Mouse (Mus musculus): ENCODE data around the gene Elf5.

Elf5 gene

DNA sequence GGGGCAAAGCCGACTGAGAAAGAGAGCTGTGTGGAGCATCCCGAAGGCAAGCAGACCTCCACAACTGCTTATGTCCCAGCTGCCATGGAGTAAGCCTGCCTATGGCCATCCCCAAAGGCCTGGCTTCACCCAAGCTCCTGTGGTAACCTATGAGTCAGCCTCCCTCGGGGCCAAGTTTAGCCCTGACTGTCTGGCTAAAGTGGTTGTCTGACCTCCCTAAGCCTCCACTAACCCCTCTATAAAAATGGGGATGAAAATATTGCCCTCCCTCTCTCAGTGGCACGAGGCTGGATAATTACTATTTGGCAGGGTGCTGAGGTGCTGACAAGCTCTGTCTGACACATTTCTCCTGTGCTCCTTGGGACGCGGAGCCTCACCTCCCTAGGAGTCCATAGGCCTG lies at the start of gene Elf5:
Elf5 (plus strand) TSS at position 341 of the 400 bp plus-strand sequence.
- no peak for DNase-seq (ENCODE audit: low read depth, low spot score)

DNA sequence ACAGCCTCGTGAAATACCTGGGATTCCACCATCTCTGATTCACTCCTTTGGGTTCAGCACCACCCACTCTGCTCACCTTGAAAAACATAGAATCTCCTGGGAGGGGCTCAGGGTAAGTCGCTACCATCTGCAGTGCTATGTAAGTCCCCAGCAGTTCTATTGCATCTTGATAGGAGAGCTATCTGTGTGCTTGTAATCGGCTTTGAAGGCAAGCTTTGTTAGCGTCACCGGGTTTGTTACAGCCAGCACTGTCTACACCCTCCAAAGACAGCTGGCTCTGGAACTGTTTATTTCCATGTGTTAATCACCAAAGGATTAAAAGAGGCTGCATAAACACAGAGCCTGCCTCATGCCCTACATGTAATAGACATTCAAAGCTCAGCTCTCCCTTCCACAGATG lies 38.9 kb upstream of the Elf5 start:
- peak; percentile 57 for DNase-seq (ENCODE audit: low read depth, low spot score)

DNA sequence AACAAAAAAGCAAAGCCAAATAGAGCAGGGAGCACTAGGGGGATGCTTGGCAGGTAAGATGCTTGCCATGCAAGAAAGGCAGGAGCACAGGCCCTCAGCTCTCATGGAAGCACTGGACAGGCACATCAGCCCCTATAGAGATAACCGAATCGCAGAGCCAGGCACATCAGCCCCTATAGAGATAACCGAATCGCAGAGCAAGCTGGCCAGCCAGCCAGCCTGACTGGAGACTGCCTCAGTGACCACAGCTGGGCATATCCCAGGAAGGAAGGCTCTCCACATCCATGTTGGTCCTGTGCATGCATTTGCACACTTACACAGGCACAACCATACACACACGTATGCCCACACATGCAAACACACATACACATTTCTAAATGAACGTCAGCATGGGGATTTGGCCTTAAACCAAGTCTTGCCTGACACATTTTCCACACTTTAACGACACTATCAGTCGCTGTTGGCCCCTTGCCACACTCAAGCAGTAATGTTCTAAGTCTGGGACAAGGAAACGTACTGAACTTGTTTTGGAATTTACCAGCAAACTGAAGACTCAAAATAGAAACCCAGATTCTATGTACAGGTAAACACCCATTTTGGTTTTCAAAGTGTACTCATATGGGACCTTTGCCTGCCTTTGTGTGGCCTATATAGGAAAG lies 31.9 kb upstream of the Elf5 start:
- DNase-seq (ENCODE audit: low read depth, low spot score): no peak

DNA sequence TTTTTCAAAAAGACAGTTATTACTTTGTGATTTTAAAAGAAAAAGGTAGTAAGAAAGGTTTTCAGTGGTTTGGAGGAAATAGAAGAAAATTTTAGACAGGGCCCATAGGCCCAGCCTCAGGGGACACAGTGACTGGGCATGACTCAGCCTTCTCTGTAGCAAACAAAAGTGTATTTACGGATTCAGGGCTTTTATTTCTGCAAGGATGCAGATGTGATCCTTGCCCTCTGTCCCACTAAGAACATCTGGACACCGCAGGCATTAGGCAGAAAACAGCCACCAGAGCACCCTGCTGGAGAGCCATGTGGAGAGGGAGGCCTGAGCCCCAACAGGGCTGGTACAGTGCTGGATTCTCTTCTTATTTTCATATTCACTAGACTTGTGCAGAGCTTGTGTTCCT lies 29.3 kb upstream of the Elf5 start:
- DNase-seq (ENCODE audit: low read depth, low spot score): no peak

DNA sequence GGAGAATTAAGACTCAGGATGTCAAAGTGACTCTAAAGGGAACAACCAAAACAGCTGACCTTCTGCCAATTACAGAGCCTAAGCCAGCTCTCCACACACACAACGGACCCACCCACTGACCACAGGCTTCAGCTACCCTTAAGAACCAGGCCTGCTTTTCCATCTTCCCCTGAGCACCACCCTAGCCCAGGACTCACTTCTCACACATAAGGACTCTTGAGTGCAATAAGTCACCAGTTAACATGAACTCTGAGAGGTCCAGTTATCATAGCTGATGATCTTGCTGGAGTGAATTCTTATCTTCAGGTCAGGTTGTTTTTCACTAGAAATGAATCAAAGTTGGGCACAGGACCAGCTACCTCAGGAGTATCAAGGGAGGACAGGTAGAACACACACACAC lies 23.6 kb upstream of the Elf5 start:
- no peak for DNase-seq (ENCODE audit: low read depth, low spot score)

DNA sequence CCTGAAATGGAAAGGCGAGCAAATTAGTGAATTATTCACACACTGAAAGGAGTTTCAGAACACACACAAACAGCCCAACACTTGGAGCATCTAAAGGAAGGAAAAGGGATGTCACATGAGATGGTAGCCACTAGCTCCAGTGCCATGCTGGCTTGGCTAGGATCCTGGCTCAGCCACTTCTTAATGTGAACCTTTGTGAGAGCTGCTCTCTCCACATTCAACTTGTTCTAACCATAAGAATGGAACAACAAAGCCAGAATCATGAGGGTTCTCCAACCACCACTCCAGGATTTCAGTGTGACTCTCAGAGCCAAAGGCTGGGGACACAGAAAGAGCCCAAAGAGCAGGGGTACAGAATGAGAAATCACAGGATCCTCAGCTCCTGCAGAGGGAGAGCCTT lies 23.2 kb upstream of the Elf5 start:
- DNase-seq (ENCODE audit: low read depth, low spot score): no peak

DNA sequence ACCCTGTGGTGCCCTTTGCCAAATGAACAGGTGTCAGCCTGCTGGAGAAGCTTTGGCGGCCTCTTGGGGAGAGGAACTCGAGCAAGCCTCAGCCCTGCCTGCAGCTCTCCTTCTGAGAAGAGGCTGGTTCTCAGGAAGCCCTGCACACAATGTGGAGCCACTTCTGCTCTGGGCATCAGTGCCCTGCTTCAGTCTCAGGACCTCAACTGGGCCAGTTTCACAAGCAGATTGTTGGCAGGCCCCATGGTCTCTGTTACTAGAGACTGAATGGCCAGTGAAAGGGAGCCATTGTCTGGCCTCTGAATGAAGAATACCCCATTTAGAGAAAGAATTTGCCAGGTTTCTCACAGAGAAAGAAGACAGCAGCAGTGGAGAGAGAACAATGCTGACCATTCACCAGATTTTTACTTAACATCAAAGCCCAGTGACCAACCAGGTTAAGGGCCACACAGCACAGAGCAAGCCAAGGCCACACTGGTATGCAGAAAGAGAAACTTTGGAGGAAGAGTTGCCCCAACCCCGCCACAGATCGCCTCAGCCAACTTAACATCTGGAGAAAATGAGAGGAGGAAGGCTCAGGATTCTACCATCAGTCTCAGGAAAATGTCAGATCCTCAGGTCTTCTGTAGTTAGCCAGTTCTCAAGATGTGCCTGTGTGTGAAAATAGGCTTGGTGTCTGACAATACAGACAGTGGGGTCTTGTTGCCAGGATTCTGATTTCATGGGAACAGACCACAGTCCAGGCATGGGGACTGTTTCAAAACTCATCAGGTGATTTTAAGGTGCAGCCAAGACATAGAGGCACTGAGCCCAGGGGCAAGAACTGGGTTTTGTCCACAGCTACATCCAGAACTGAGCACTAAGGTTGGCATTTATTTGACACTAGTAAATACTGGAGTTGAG lies 21.2 kb upstream of the Elf5 start:
- DNase-seq (ENCODE audit: low read depth, low spot score): no peak

DNA sequence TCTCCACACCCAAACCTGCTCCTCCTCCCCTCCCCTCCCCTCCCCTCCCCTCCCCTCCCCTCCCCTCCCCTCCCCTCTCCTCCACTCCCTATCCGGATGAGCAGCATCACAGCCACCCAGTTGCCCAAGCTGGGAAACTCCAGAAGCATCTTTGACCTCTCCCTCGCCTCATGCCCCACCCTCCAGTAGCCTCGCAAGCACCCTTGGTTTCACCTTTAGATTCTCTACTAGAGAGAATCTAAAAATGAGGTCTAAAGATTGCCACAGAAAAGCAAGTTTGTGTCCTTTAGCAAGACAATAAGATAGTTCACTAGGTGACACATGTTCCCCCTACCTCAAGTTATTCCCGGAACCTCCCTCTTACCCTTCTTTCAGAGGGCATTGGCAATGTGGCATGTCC lies 19.9 kb upstream of the Elf5 start:
- no peak for DNase-seq (ENCODE audit: low read depth, low spot score)

DNA sequence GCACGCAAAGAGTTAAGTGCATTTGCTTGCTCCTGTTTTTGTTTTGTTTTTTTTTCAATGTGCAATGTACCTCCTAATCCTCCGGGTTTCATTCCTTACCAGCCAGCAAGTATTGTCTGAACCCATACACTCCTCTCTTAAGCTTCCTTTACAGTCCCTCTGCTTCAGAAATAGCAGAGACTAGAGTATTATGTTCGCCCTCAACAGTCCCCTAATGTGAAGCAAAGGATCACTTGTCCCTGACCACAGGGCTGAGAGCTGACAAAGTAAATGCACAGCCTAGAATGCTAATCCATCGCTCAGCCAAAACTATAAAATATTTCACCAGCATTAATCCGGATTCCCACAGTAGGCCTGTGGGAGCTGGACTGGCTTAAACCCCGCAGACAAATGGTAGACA lies 13.4 kb upstream of the Elf5 start:
- no peak for DNase-seq (ENCODE audit: low read depth, low spot score)

DNA sequence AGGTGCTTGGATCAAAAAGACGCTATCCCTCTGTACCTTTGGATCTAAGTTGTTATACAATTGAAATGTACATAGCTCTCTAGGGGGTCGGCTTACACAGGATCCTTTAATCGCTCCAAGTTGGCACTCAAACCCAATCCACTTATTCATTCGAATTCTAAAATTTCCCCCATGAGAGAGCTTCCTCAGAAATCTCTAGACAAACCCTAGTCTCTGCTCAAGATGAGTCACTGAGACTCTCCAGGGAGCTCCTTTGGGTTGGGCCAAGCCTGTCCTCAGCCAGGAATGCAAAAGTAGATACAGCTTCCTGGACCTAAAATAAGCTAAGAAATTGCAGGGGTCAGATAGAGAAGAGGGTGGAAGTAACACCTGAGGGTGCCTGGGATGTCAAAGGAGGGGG lies 10.8 kb upstream of the Elf5 start:
- no peak for DNase-seq (ENCODE audit: low read depth, low spot score)

DNA sequence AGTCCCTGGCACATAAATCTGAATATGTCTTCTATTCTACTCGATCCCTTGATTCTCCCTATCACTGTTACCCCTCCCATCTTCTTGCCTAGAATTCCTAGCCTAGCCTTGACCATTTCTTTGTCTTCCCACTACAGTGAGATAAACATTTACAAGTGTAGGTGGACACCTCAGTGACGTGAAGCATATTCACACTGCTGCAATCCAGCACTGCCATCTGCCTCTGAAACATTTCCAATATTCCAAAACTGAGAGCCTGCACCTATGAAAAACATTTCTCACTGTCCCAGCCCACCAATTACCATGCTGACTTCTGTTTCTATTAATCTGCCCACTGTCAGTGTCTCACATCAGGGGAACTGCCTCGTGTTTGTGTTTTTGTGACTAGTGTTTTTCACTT lies 5.2 kb upstream of the Elf5 start:
- no peak for DNase-seq (ENCODE audit: low read depth, low spot score)

DNA sequence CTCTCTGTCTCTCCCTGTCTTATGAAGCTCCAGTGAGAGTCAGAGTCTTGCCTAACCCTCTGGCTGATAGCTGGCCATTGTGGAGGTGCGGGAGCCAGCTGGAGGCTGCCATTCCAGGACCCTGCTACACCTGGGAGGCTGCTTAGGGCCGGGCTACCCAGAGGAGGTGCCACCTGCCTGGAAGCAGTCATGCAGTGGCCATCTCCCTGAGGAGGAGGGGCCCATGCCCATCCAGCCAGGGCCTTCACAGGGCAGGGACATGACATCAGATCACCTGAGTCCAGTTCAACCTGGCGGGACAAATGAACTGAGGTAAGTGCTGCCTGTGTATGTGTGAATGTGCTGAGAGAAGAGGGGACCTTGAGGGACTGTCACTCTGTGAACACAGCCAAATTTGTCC lies 328 bp downstream of the Elf5 start:
- DNase-seq (ENCODE audit: low read depth, low spot score): no peak

DNA sequence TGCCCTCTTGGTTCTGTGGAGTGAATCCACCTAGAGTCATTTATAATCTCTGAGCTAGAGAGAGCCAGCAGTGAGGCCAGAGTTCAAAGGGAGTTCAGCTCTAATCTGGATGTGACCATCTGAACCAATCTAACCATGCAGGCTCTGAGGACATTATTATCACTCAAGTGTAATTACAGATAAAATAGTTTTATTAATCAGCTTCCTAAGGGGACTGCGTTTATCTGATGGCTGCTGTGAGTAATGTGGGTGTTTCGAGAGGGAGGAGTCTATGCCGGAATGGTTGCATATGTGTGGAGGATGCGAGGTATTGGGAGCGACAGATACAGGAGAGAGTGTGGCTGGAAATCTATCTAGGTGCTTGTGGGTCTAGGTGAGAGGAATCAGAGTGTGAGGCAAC lies 1.9 kb downstream of the Elf5 start:
- DNase-seq (ENCODE audit: low read depth, low spot score): no peak

DNA sequence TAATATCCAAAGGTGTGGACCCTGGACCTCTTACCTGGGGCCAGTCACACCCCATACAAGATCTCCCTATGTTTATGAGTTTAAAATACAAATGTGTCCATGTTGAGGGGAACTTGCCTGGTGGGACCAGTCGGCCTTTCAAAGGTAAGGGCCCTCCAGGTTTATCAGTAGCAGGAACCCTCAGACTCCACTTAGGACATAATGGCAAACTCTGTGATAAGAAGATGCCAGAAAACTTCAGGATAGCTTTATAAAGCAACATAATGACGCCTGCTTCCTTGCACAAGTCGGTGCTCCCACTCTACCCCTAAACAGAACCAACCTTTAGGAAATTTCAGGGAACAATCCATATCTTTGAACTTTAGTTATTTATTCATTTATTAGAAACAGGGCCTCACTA lies 4.3 kb downstream of the Elf5 start:
- no peak for DNase-seq (ENCODE audit: low read depth, low spot score)

DNA sequence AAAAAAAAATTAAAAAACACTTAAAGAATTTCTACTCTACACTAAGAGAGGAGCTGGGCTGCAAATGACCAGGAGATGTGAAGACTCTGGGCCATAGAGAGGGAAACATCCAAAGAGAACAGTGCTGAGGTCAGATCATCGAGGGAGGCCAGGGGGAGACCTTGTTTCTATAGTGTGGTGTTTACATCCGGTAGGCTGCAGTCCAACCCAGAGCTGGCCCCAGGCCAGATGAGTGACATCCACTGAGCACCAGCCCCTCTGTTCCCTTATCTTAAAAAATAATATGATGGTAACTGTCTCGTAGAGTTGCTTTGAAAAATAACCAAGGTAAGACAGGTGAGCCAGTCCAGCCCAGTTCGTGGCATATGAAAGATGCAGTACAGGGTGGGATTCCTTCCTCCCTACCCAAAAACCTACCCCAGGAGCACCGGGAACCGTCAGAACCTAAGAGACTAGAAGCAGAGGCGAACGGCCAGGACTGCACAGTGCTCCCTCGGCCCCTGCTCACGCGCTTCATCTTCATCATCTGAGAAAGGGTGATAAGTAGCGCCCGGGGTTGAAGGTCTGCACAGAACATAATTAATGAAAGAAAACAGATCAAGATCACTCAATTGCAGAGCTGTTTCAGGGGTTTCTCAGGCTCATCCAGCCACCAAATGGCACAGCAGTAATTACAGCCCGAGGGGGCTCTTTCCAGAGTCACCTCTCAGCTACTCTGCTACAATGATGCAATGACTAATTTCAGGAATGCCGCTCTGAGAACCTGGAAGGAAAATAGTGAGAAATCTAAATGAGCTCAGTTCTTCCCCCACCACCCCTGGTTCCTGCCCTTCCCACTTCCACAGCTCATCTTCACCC lies 9.4 kb downstream of the Elf5 start:
- no peak for DNase-seq (ENCODE audit: low read depth, low spot score)

DNA sequence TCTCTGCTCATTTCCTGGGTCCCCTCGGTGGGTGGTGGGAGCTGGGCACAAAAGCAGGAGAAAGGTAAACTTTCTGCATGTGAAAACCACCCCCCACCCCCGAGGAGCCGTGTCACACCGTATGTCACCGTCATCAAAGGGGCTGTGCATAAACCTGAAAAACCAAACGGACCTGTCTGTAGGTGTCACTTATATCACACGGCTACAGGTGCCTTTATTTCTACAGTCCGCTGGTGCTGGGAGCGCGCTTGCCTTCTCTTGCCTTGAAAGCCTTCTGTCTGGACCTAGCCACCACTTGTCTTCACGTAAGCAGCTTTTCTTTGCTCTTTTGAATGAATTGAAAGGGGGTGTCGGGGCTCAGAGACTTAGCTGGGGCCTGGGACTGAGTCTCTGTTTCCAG lies 12.4 kb downstream of the Elf5 start:
- no peak for DNase-seq (ENCODE audit: low read depth, low spot score)

DNA sequence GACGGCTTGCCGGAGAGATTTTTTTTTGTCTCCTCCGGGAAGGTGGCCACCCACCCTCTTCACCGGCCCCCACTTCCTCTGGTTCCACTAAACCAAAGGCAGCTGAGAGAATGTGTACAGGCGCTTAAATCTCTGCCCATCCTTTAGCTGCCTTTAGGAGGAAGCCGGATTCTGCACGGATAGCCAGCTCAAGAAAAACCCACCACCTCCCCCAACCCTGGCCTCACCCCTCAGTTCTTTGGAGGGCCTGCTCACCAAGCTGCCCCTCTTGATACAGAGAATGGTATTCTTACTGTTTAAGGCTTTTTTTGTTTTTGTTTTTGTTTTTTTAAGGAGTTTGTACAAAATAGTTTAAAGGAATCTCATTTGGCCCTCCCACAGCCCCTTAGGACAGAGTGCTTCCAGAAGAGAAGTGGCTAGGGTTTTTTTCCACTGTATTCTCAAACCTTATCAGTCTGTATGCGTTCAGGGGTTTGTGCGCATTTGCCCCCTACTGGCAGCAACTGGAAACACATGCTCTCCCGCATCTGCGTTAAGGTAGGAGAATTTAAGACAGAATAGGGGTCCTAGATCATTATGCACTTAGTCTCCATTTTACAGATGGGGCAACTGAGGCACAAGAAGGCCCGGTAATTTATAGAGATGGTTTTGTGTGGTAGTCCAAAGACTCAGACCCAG lies 13.0 kb downstream of the Elf5 start:
- peak; percentile 49 for DNase-seq (ENCODE audit: low read depth, low spot score)

DNA sequence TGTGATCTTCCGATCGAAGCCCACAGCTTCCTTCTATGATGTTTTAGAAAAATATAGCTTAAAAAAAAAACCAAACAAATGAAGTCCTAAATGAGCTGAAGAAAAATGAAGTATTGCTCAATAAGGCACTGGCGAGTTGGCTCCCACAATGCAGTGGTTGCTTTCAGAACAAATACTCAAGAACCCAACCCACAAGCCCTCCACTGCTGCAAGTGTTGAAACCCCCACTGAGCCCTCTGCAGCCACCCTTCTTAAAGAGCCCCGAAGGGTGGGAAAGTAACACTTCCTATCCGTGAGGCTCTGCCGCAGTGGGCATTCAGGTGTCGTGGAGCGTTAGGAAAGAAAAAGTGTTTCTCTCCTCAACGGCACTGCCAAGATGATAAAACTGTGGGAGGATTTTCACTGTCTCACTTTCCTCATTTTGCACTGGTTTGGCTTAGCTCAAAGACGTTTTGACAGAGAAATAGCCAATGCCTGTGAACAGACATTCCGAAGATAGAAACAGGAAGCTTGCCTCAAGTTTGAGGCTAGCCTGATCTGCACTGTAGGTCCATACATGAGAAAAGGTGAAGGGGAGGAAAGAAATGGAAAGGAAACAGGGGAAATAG lies 14.1 kb downstream of the Elf5 start:
- DNase-seq (ENCODE audit: low read depth, low spot score): no peak

DNA sequence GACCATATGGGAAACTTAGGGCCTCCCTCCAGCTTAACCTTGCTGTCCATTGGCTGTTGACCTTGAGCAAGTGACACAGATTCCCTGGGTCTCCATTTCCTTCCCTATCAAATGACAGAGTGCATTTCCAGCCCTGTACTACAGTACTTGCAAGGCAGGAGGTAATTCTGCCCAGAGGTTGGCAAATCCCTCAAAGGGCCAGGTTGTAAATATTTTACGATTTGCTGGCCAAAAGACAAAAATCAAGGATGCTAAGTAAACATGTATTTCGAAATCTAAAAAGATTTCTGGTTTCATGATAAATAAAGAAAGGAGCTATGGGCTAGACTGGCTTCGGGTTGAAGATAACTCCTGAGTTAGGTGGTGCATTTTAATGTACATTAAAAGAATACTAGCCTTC lies 16.9 kb downstream of the Elf5 start:
- no peak for DNase-seq (ENCODE audit: low read depth, low spot score)

DNA sequence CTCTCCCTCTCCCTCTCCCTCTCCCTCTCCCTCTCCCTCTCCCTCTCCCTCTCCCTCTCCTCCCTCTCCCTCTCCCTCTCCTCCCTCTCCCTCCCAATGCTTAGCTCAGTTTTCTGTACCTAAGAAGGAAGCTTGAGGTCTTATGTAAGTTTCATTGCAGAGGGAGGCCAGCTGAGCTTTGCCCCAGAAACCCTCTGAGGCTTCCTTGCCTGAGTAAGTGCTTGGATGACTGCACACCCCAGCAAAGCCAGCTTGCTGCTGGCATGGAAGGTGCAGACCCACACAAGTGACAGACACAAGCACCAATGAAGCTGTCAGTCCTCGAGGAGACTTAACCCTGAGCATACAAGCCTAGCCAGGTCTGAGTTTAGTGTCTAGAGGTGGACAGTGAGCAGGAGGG lies 19.2 kb downstream of the Elf5 start:
- no peak for DNase-seq (ENCODE audit: low read depth, low spot score)

DNA sequence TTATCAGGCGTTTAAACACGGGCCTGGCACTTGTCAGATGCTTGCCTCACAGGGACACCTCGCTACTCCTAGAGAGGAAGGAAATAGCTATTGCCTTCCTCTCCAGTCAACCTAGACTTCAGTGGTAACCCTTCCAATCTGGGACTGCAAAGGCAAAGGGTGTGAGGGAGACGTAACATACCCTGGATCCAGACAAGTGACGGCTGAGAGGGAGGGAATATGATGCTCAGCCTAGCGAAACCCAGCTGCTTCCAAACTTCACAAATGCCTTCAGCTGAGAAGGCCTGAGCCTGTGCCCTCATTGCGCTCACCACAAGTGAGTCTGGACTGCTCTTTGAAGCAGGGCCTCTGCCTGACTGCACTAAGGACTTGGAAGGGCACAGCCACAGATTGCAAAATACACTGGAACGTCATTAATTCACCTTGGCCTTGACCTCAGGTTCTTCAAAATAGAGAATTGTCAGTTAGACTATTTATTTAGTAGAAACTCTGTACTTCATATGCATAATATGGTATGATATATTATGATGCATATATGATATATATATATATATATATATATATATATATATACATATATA lies 21.3 kb downstream of the Elf5 start:
- no peak for DNase-seq (ENCODE audit: low read depth, low spot score)

Data from retina, postnatal 7 days (tissue).